Mouse (Mus musculus): Measurements from ENCODE around the gene Fbxl18. TPM values are rescaled to one million over a fixed set of nuclear protein-coding genes. Genes with fewer than 3 reads are reported as not detected.

The Fbxl18 gene
- polyA plus RNA-seq (2016; fragmentation: Nextera tagmentation; extraction: Ambion mirVana) = 5.8 and 6.1 TPM in 2 replicates

DNA sequence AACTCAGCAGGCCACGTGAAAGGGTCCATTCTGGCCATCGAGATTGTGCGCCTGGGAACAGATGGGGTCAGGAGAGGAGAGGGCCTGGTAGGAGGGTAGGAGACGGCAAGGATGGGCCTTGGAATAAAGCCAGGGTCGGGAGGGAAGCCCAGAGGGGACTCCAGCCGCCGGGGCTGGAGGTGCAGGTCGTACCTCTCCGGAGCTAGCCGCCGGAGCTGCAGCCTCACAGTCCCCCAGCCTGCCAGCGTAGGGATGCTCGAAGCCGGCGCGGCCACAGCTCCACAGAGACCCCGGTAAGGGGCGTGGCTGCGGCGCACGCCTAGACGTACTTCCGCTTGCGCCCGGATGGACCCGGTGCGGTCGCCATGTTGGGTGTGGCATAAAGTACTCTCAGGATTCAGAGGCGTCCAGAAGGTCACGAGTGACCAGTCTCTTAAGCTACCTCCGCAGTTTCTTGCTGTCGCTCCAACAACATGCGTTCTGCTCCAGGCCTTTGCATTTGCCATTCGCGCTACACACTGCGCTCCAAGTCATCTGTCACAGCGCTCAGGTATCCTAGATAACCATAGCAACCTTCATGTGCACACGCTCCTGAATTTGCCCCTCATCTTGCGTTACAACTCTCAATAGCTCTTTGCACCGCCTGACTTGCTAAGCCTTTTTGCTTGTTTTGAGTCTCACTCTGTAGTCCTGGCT, at the start of gene Fbxl18:
Fbxl18 (minus strand) TSS at position 504 of the 696 bp plus-strand sequence.
- Histone ChIP-seq H3K9me3 (replicated peaks) (no peaks in the 10 kb centered on the region), H3K27ac (peak within 1 kb of the TSS; percentile 79), H3K27me3 (replicated peaks) (no peaks in the 10 kb centered on the region), H3K36me3 (peaks cover 13% of the 10 kb centered on the region), H3K9ac (peak within 1 kb of the TSS; percentile 86), H3K4me1 (peaks cover 38% of the 10 kb centered on the region), H3K4me3 (peak within 1 kb of the TSS; percentile 83), H3K4me2 (peak within 1 kb of the TSS; percentile 96)
- ATAC-seq = peak; percentile 92
- WGBS (ENCODE audit: insufficient replicate concordance) = under 1% methylated on average over 40 of the region's 40 CpGs

- Histone ChIP-seq H3K4me3 (no peak overlapping the region), H3K9ac (no peak overlapping the region), H3K36me3 (no peaks in the 10 kb centered on the region), H3K27ac (no peak overlapping the region), H3K9me3 (replicated peaks) (no peaks in the 10 kb centered on the region), H3K27me3 (replicated peaks) (no peaks in the 10 kb centered on the region), H3K4me1 (peaks cover 33% of the 10 kb centered on the region), H3K4me2 (no peak overlapping the region)
- WGBS (ENCODE audit: insufficient replicate concordance) = 60% methylated on average over 2 of the region's 2 CpGs
- ATAC-seq = no peak
These were observed 45.2 kb upstream of the Fbxl18 start for GRCm38 (mm10) chr5:142940393-142940792.

GRCm38 (mm10) chr5:142937956-142938727, 42.9 kb upstream of the Fbxl18 start:
- Histone ChIP-seq H3K4me2 (peak overlapping the region; percentile 51), H3K36me3 (no peaks in the 10 kb centered on the region), H3K4me3 (peak overlapping the region; percentile 18; the same call in 1 of the 2 replicates), H3K27me3 (replicated peaks) (no peaks in the 10 kb centered on the region), H3K9ac (no peak overlapping the region), H3K27ac (peak overlapping the region; percentile 64), H3K9me3 (replicated peaks) (no peaks in the 10 kb centered on the region), H3K4me1 (peaks cover 34% of the 10 kb centered on the region)
- 27% methylated on average over 19 of the region's 19 CpGs for WGBS (ENCODE audit: insufficient replicate concordance)
- ATAC-seq = peak; percentile 36

DNA sequence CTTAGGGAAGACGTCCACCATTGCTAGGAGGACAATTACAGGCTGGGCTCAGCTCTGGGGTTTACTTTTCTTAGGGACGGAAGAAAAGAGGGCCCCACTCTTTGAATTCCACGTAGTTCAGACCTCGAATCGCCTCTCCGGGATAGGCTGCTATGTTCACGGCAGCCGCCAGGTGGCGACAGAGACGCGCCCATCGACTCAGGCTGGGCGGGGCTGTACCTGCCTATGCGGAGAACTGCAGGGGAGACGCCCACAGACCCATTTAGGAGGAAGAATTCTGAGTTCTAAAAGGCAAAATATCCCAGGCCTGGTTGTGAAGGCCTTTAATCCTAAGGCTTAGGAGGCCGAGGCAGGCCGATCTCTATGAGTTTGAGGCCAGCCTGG, 41.1 kb upstream of the Fbxl18 start:
- Histone ChIP-seq H3K9me3 (replicated peaks) (no peaks in the 10 kb centered on the region), H3K4me2 (peak overlapping the region; percentile 65), H3K4me3 (peak overlapping the region; percentile 37), H3K9ac (peak overlapping the region; percentile 65), H3K27ac (peak overlapping the region; percentile 78), H3K36me3 (no peaks in the 10 kb centered on the region), H3K27me3 (replicated peaks) (no peaks in the 10 kb centered on the region), H3K4me1 (peaks cover 49% of the 10 kb centered on the region)
- peak; percentile 52 for ATAC-seq
- 2% methylated on average over 17 of the region's 17 CpGs for WGBS (ENCODE audit: insufficient replicate concordance)

GRCm38 (mm10) chr5:142935642-142936335, 40.6 kb upstream of the Fbxl18 start:
- Histone ChIP-seq H3K4me1 (peaks cover 54% of the 10 kb centered on the region), H3K9me3 (replicated peaks) (no peaks in the 10 kb centered on the region), H3K9ac (peak overlapping the region; percentile 65), H3K36me3 (no peaks in the 10 kb centered on the region), H3K4me3 (peak overlapping the region; percentile 37), H3K27ac (peak overlapping the region; percentile 78), H3K27me3 (replicated peaks) (no peaks in the 10 kb centered on the region), H3K4me2 (peak overlapping the region; percentile 65)
- WGBS (ENCODE audit: insufficient replicate concordance) = 16% methylated on average over 13 of the region's 13 CpGs
- ATAC-seq = peak; percentile 66

DNA sequence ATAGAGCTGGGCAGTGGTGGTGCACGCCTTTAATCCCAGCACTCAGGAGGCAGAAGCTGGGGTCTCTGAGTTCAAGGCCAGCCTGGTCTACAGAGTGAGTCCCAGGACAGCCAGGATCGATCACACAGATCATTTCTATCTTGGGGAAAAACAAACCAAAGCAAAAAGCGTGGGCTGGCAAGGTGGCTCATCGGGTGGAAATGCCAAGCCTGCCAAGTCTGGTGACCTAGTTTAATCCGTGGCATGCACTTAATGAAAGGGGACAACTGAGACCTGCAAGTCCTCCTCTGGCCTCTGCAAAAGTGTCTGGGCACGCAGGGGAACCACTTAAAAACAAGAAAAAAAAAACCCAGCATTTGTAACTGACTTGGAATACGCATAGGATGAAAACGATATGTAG, 37.5 kb upstream of the Fbxl18 start:
- no peak overlapping the region for H3K9ac ChIP-seq
- no peak overlapping the region for H3K4me3 ChIP-seq
- ATAC-seq = no peak
- H3K27ac ChIP-seq = peak overlapping the region; percentile 77; the same call in 1 of the 2 replicates
- no peaks in the 10 kb centered on the region for H3K36me3 ChIP-seq
- H3K4me1 ChIP-seq = peaks cover 70% of the 10 kb centered on the region
- H3K4me2 ChIP-seq = peak overlapping the region; percentile 64; the same call in 1 of the 2 replicates
- whole genome bisulfite sequencing (ENCODE audit: insufficient replicate concordance) = 68% methylated on average over 8 of the region's 8 CpGs
- no peaks in the 10 kb centered on the region for H3K9me3 ChIP-seq (replicated peaks)
- no peaks in the 10 kb centered on the region for H3K27me3 ChIP-seq (replicated peaks)

- WGBS (ENCODE audit: insufficient replicate concordance) = 7% methylated on average over 9 of the region's 9 CpGs
- no peaks in the 10 kb centered on the region for H3K36me3 ChIP-seq
- H3K9me3 ChIP-seq (replicated peaks) = no peaks in the 10 kb centered on the region
- peak; percentile 70 for ATAC-seq
- peaks cover 70% of the 10 kb centered on the region for H3K4me1 ChIP-seq
- no peaks in the 10 kb centered on the region for H3K27me3 ChIP-seq (replicated peaks)
- H3K9ac ChIP-seq = peak overlapping the region; percentile 68
- H3K4me2 ChIP-seq = peak overlapping the region; percentile 64
- peak overlapping the region; percentile 77 for H3K27ac ChIP-seq
- peak overlapping the region; percentile 28 for H3K4me3 ChIP-seq
These were observed 37.0 kb upstream of the Fbxl18 start for GRCm38 (mm10) chr5:142932084-142932685.

GRCm38 (mm10) chr5:142931241-142931745, 36.1 kb upstream of the Fbxl18 start:
- Histone ChIP-seq H3K4me3 (no peak overlapping the region), H3K4me1 (peaks cover 71% of the 10 kb centered on the region), H3K4me2 (peak overlapping the region; percentile 64), H3K27me3 (replicated peaks) (no peaks in the 10 kb centered on the region), H3K36me3 (no peaks in the 10 kb centered on the region), H3K27ac (peak overlapping the region; percentile 77), H3K9ac (peak overlapping the region; percentile 68), H3K9me3 (replicated peaks) (no peaks in the 10 kb centered on the region)
- ATAC-seq = no peak
- 79% methylated on average over 9 of the region's 9 CpGs for WGBS (ENCODE audit: insufficient replicate concordance)

DNA sequence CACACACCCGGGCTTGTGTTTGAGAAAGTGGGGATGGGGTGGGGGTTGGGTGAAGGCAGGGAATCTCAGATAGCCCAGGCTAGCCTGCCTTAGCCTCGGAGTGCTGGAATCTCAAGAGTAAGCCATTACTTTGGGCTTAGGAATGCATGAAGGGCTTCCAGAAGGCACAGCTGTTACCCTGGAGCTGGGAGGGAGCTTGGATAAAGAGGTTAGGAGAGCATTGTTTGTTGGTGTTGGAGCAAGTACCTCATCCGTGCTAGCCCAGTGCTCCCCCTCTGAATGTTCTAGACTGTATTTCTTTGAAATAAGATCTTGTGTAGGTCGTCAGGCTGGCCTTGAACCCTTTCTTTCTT, 34.2 kb upstream of the Fbxl18 start:
- H3K27me3 ChIP-seq (replicated peaks) = no peaks in the 10 kb centered on the region
- peaks cover 80% of the 10 kb centered on the region for H3K4me1 ChIP-seq
- H3K27ac ChIP-seq = peak overlapping the region; percentile 84
- 19% methylated on average over 4 of the region's 4 CpGs for WGBS (ENCODE audit: insufficient replicate concordance)
- peak overlapping the region; percentile 76 for H3K4me2 ChIP-seq
- H3K4me3 ChIP-seq = peak overlapping the region; percentile 62
- H3K9me3 ChIP-seq (replicated peaks) = no peaks in the 10 kb centered on the region
- H3K9ac ChIP-seq = peak overlapping the region; percentile 76
- no peak for ATAC-seq
- H3K36me3 ChIP-seq = no peaks in the 10 kb centered on the region

DNA sequence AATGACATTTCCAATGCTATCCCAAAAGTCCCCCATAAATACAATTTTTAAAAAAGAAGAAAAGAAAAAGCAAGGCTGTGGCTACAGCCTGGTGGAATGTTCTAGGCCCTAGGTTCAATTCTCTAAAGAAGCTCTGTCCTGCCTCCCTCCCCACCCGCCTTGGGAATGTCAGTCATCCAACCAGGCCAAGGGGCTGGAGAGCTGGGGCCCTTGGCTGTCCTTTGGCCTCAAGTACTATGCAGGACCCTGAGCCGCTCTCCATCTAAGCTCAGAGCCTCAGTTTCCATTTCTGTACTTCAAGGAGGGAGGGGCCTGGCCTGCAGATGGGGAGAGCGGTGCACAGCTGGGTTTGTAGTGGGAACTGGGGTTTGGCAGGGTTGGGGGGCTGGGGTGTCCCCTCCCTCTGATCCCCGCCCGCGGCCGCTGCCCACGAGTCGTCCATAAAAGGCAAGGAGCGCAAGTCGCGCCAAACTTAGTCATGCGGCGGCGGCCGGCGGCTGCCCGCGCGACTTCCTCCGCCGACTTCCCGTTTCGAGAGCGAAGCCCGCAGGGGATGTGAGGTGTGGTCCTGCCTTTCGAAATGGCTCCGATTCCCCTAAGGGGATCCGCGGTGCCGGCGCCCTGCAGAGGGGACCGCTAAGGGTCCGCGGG, 33.7 kb upstream of the Fbxl18 start:
- no peaks in the 10 kb centered on the region for H3K27me3 ChIP-seq (replicated peaks)
- H3K9ac ChIP-seq = peak overlapping the region; percentile 76
- WGBS (ENCODE audit: insufficient replicate concordance) = 2% methylated on average over 31 of the region's 35 CpGs
- no peaks in the 10 kb centered on the region for H3K9me3 ChIP-seq (replicated peaks)
- H3K4me2 ChIP-seq = peak overlapping the region; percentile 76
- no peaks in the 10 kb centered on the region for H3K36me3 ChIP-seq
- peak overlapping the region; percentile 84 for H3K27ac ChIP-seq
- H3K4me3 ChIP-seq = peak overlapping the region; percentile 62
- ATAC-seq = peak; percentile 13
- peaks cover 85% of the 10 kb centered on the region for H3K4me1 ChIP-seq

DNA sequence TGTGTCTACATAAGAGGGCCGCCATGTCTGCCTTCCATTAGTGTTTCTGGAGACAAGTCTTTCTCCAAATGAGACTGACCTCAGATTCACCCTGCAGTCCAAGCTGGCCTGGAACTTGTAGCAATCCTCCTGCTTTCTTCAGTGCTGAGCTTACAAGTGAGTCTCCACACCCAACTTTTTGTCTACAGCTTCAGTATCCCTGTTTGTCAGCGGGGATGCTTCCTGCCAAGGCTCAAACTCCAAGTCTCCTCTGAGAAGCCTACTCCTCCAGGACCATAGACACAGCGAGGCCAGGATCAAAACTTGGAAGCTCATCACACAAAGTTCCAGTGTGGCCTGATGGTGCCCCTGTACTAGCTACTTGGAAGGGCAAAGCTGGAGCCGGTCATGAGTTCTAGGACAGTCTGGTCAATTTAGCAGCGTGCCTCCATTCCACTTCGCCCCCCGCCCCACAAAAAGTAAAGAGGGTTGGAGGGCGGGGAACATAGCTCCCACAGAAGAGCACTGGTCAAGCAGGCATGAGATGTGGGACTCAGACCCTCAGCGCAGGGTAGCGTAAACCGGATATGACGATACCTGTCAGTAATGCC, 32.2 kb upstream of the Fbxl18 start:
- no peak overlapping the region for H3K9ac ChIP-seq
- no peak overlapping the region for H3K4me3 ChIP-seq
- no peaks in the 10 kb centered on the region for H3K36me3 ChIP-seq
- no peak overlapping the region for H3K4me2 ChIP-seq
- no peaks in the 10 kb centered on the region for H3K27me3 ChIP-seq (replicated peaks)
- H3K27ac ChIP-seq = peak overlapping the region; percentile 85
- no peaks in the 10 kb centered on the region for H3K9me3 ChIP-seq (replicated peaks)
- H3K4me1 ChIP-seq = peaks cover 93% of the 10 kb centered on the region
- WGBS (ENCODE audit: insufficient replicate concordance) = 86% methylated on average over 12 of the region's 12 CpGs
- ATAC-seq = no peak
